Mouse (Mus musculus) liver, postnatal 0 days (tissue): ENCODE measurements at regions not wholly inside any gene's neighbourhood (a gene's known extent, or its start where the extent isn't known, plus 50 kb on each side); places are given as distances from the start of the nearest gene placed in this dataset.
A peak's percentile ranks its signal among the peaks of the same experiment; 100 is the strongest.

Source experiments
- ATAC-seq: fragments of 200-750 bp; cut with Nextera tagmentation; 2 replicates; pipeline ENCODE4 v1.8.0; 2017; ENCODE audit warnings: mild to moderate bottlenecking, moderate library complexity
- DNase-seq: peaks from one replicate; pipeline ENCODE4 v3.0.0-alpha.2; 2016
- H3K27ac ChIP-seq: fragments of 300-500 bp; sonication (generic); 2 replicates; pipeline ENCODE4 v1.5.1; 2014; ENCODE audit warnings: antibody characterized with exemption, moderate library complexity, mild to moderate bottlenecking, low read depth
- H3K27me3 ChIP-seq: fragments of 300-500 bp; sonication (generic); 2 replicates; pipeline ENCODE4 v1.6.1; 2014; ENCODE audit warnings: low read length, control low read depth, mixed read lengths; ENCODE audit not compliant: insufficient read depth
- H3K36me3 ChIP-seq: fragments of 300-500 bp; sonication (generic); replicated peaks from 2 replicates; pipeline ENCODE4 v1.6.1; 2014; ENCODE audit warnings: mild to moderate bottlenecking, control low read depth, low read length, moderate library complexity, mixed read lengths; ENCODE audit not compliant: insufficient read depth
- H3K4me1 ChIP-seq: fragments of 300-500 bp; sonication (generic); 2 replicates; pipeline ENCODE4 v1.6.1; 2014; ENCODE audit warnings: antibody characterized with exemption, mild to moderate bottlenecking, control low read depth; ENCODE audit not compliant: insufficient read depth
- H3K4me2 ChIP-seq: fragments of 300-500 bp; sonication (generic); 2 replicates; pipeline ENCODE4 v1.6.1; 2014; ENCODE audit warnings: low read depth, mild to moderate bottlenecking, low read length, moderate library complexity, mixed read lengths
- H3K4me3 ChIP-seq: fragments of 300-500 bp; sonication (generic); 2 replicates; pipeline ENCODE4 v1.5.1; 2014; ENCODE audit warnings: low read depth, low read length
- H3K9ac ChIP-seq: fragments of 300-500 bp; sonication (generic); replicated peaks from 2 replicates; pipeline ENCODE4 v1.6.1; 2014; ENCODE audit warnings: mild to moderate bottlenecking, moderate library complexity
- H3K9me3 ChIP-seq: fragments of 300-500 bp; sonication (generic); 2 replicates; pipeline ENCODE4 v1.6.1; 2016; ENCODE audit warnings: mild to moderate bottlenecking, control low read depth, low read length, mixed read lengths
- CTCF ChIP-seq: sonication (generic); IDR thresholded peaks from 2 replicates; pipeline ENCODE4 v1.5.1; 2016; ENCODE audit warnings: antibody characterized with exemption, low read depth
- EP300 ChIP-seq: IDR thresholded peaks from 2 replicates; pipeline ENCODE4 v1.6.1; 2016; ENCODE audit warnings: antibody characterized with exemption, low read depth, mild to moderate bottlenecking
- WGBS: fragments of 180-500 bp; shearing (Covaris S2); extraction: QIAGEN DNeasy Blood & Tissue Kit; methylation state at CpG from one replicate; pipeline ENCODE4 v1.1.7; 2014; ENCODE audit not compliant: insufficient replicate concordance; 5-methylcytosine and 5-hydroxymethylcytosine counted together

GRCm38 (mm10) chr7:70624031-70624726 lies 257.6 kb upstream of the Nr2f2 start:
- Histone ChIP-seq H3K4me3 (peak overlapping the region; percentile 8; the same call in 1 of the 2 replicates), H3K9me3 (no peaks in the 10 kb centered on the region), H3K4me1 (peaks cover 3% of the 10 kb centered on the region), H3K36me3 (no peaks in the 10 kb centered on the region), H3K4me2 (peak overlapping the region; percentile 65), H3K9ac (no peak overlapping the region), H3K27me3 (0 out of 2 replicates have a peak, but pooled peaks cover 2% of the 10 kb centered on the region), H3K27ac (peak overlapping the region; percentile 81)
- ATAC-seq (peak; percentile 70), DNase-seq (peak; percentile 55)
- WGBS, result 11% methylated on average over 16 of the region's 16 CpGs
- TF ChIP-seq CTCF (no peak), EP300 (no peak)

DNA sequence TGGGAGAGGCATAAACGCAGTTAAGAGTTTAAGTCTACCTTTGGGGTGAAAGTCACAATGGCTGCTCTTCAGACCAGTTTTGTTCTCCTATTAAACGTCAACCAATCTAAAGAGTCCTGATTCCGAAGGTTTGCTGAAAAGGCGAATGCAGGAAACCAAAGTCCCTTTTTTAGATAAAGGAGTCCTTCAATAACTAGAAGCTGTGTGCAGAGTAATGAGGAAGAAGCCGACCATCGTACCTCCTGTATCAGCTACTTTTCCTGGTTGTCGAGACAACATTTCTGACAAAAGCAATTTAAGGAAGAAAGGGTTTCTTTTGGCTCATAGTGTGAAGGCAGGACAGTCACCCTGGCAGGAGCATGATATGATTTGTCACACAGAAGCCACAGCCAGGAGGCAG lies 252.9 kb upstream of the Nr2f2 start:
- no peak overlapping the region for H3K9ac ChIP-seq
- no peaks in the 10 kb centered on the region for H3K36me3 ChIP-seq
- no peak overlapping the region for H3K27ac ChIP-seq
- no peaks in the 10 kb centered on the region for H3K27me3 ChIP-seq
- H3K4me3 ChIP-seq, result no peak overlapping the region
- H3K9me3 ChIP-seq, result no peaks in the 10 kb centered on the region
- H3K4me1 ChIP-seq, result no peaks in the 10 kb centered on the region; the same call in 1 of the 2 replicates
- TF ChIP-seq EP300 (no peak), CTCF (no peak)
- no peak for DNase-seq
- ATAC-seq, result no peak
- H3K4me2 ChIP-seq, result no peak overlapping the region
- 67% methylated on average over 7 of the region's 7 CpGs for WGBS

DNA sequence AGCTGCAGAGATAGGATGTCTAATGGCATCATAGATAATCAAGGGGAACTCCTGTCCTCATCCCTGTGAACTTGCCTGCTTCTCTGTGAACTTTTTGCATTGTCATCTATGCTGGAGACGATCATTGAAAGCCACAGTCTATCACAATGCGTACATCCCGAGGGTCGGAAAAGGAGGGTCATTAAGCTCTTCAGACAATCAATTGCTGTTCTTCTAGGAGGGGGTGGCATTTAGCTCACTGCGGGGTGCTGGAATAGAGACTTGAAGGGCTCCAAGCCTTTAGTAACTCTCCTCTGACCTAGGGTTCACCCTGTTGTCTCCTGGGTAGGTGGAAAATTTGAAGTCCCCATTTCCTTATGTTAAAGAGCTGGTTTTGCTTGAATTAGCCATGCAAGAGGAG lies 251.7 kb upstream of the Nr2f2 start:
- 76% methylated on average over 5 of the region's 5 CpGs for WGBS
- Histone ChIP-seq H3K9ac (no peak overlapping the region), H3K27ac (no peak overlapping the region), H3K4me1 (no peaks in the 10 kb centered on the region), H3K4me3 (no peak overlapping the region), H3K4me2 (no peak overlapping the region), H3K36me3 (no peaks in the 10 kb centered on the region), H3K27me3 (no peaks in the 10 kb centered on the region), H3K9me3 (no peaks in the 10 kb centered on the region)
- no peak for DNase-seq
- ATAC-seq, result no peak
- TF ChIP-seq EP300 (no peak), CTCF (no peak)

DNA sequence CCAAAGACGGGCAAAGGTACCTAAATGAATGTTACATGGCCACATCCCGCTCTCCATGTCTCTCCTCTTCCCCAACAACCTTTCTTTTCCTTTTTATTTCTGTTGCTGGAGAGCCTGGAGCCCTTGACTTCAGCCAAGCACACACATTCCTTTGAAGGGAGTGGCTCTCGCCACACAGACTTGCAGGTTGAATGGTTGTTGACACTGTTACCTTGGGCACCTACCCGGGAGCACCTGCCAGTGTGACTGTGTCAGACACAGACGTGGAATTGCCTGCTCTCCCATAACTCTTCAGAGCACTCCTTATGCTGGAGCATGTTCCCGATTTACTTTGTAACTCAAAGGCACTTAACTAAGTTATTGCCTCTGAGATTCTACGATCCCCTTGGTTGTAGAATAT lies 240.0 kb upstream of the Nr2f2 start:
- DNase-seq (no peak), ATAC-seq (no peak)
- no peak overlapping the region for H3K4me2 ChIP-seq
- H3K9me3 ChIP-seq, result no peaks in the 10 kb centered on the region
- no peaks in the 10 kb centered on the region for H3K36me3 ChIP-seq
- H3K9ac ChIP-seq, result no peak overlapping the region
- no peak overlapping the region for H3K4me3 ChIP-seq
- 74% methylated on average over 7 of the region's 7 CpGs for WGBS
- TF ChIP-seq CTCF (no peak), EP300 (no peak)
- H3K4me1 ChIP-seq, result no peaks in the 10 kb centered on the region
- no peak overlapping the region for H3K27ac ChIP-seq
- H3K27me3 ChIP-seq, result no peaks in the 10 kb centered on the region

- Histone ChIP-seq H3K27ac (no peak overlapping the region), H3K9me3 (no peaks in the 10 kb centered on the region), H3K9ac (no peak overlapping the region), H3K27me3 (no peaks in the 10 kb centered on the region), H3K4me2 (no peak overlapping the region), H3K36me3 (no peaks in the 10 kb centered on the region), H3K4me1 (no peaks in the 10 kb centered on the region), H3K4me3 (no peak overlapping the region)
- no peak for ATAC-seq
- no peak for TF ChIP-seq CTCF
- WGBS, result 71% methylated on average over 5 of the region's 5 CpGs
- no peak for DNase-seq
These were observed 238.1 kb upstream of the Nr2f2 start for GRCm38 (mm10) chr7:70604471-70605174.

- Histone ChIP-seq H3K36me3 (no peaks in the 10 kb centered on the region), H3K4me2 (no peak overlapping the region), H3K4me1 (no peaks in the 10 kb centered on the region), H3K4me3 (no peak overlapping the region), H3K9ac (no peak overlapping the region), H3K27me3 (no peaks in the 10 kb centered on the region), H3K9me3 (no peaks in the 10 kb centered on the region), H3K27ac (no peak overlapping the region)
- TF ChIP-seq EP300, result no peak
- TF ChIP-seq CTCF, result no peak
- DNase-seq (no peak), ATAC-seq (no peak)
- WGBS, result 84% methylated on average over 6 of the region's 6 CpGs
These were observed 226.5 kb upstream of the Nr2f2 start for GRCm38 (mm10) chr7:70593027-70593426.
